Mouse (Mus musculus): ENCODE results near the gene Smg5.
A peak's percentile ranks its signal among the peaks of the same experiment; 100 is the strongest.
"Not testable (repeated sequence)": the region's sequence is repeated elsewhere in the genome, so short reads cannot be mapped to it uniquely, and the experiment has no call there.

The Smg5 gene

DNA sequence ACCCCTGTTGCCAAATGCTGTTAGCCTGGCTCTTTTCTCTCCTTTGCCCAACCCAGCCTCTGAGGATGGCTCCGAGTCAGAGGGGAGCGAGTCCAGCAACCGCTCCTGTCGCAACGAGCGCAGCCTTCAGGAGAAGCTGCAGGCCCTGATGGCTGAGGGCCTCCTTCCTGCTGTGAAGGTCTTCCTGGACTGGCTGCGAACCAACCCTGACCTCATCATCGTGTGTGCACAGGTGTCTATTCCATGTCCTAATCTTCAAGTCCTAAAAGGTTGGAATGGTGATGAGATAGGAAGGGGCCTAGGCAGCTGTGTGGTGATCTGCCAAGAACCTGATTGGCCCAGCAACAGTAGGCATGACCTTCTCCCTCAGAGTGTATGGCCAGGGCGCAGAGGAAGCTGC, 16.8 kb downstream of the Smg5 start:
- DNase-seq (ENCODE audit: inconsistent age in 2 of 2, low spot score in 1 of 2) = peak in 1 of 2 experiments; percentile 51

DNA sequence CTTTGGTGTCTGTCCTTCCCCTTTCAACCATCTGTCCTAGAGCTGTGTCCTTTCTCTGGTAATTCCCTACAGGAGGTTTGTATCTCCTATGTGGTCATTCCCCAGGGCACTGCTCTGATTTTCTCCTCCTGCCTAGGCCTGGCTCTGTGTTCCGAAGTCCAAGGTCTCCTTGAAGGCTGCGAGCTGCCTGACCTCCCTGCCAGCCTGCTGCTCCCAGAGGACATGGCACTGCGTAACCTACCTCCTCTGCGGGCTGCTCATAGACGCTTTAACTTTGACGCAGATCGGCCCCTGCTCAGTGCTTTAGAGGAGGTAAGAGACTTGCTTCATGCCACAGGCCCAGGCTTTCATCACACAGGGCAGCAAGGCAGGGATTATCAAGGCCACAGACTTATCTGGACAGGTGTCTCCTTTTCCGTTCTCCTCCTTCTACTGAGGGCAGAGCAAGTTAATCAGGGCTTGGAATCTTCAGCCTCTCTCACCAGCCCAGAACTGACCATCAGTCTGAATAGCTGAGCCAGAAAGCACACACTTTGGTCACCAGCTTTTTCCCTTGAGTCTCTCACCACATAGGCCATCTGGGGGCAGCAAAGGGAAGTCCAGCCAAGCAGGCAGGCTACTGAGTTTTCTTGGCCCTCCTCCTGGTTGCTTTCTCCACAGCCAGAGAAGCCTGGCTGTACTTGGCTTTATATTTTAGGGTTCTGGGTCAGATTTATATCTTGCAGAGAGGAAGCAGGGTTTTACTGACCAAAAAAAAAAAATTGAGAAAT, 18.5 kb downstream of the Smg5 start:
- peak; percentile 77 to 88 for DNase-seq (ENCODE audit: inconsistent age in 2 of 2, low spot score in 1 of 2)

DNA sequence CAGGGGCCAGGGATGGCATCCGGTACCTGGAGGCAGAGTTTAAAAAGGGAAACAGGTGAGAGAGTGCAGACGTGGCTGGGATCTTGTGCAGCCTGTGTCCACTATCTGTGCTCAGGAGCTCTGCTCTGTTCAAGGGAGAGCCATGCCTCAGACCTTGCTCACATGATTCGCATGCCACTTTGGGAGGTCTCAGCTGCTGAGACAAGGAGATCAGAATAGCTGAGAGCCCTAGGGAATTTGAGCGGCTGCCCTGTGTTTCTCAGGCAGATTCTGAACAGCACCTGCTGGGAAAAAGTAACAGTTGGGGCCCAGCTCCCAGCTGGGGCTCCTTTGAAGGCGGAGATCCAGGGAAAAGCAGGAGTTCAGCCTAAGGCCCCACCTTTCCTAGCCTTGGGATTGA, 23.5 kb downstream of the Smg5 start:
- no peak for DNase-seq (ENCODE audit: inconsistent age in 2 of 2, low spot score in 1 of 2)

DNA sequence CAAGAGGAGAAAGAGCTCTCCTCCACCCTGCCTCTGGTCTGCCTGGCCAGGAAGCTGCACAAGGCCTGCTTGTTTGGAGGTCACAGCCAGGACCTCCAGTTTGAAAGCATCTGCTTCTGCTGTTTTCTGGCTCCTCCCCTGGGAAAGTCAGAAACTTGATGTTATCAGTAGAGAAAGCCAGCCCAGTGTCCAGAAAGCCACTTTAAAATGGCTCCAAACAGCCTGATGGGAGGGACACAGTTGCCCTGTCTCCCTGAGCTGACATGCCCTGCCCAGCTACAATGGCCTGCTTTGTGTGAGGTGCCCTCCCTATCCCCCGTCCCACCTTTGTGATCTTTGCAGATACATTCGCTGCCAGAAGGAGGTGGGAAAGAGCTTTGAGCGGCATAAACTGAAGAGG, 23.9 kb downstream of the Smg5 start:
- no peak for DNase-seq (ENCODE audit: inconsistent age in 2 of 2, low spot score in 1 of 2)

DNA sequence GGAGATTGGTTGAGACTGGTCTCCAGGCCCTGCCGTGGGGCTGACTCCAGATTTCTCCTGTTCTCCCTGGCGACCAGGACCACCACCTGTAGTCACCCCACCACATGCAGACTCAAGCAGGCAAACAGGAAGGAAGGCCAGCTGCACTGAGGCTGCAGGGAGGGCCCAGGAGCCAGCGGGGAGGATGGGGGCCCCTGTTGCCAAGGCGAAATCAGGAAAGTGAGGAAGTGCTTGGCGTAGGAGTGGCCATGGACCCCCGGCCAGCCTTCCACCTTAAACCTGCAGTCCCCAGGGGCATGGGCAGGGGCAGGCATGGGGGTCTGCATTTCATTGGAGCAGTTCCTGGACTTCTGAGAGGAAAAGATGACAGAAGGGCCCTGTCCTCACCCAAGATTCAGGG, 25.0 kb downstream of the Smg5 start:
- DNase-seq (ENCODE audit: inconsistent age in 2 of 2, low spot score in 1 of 2) = no peak

DNA sequence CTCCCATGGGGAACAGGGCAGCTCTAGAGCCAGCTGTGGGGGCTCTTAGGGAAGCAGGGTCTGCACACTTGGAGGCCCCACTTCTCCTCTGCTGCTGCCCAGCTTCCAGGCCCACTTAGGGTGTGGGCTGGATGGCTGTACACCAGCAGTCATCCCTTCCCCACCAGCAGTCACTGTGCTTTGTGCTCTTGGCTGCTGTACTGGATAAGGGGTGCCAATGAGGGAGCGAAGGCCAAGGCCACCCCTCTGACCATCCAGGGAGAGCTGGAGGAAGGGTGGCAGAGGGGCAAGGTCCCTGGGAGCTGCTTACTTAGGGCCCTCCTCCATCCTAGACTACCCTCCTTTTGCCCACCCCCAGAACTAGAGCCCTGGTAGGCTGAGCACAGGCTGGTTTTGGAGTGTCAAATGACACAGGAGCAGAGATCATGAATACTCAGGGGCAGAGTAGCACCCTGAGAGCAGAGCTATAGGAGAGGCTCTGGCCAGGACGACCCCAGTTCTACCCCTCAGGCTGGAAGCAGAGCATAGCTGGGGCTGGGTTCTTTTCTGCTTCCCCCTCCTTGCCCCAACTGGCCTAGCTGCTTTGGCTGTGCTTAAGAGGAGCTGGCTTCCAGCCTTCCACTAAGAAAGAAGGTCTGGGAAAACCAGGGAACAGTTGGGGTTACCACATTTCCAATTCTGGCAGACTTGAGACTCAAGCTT, 25.7 kb downstream of the Smg5 start:
- DNase-seq (ENCODE audit: inconsistent age in 2 of 2, low spot score in 1 of 2) = no peak

DNA sequence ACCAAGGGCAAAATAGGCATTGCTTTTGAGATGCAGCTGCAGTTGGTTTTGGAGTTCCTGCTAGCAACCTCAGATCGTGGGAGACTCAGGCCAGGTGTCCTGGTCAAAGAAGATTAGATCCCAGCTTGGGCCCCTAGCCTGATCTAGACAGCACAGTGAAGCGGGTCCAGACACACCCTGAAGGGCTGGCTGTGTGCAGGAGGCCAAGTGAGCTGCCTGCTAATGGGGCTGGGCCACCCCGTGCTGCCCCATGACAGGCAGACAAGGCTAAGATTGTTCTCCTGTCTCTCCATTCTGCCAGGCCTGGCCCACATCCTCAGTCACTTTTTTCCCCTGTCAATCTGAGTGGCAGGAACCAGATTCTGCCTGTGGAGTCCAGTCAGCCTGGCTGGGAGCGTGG, 27.6 kb downstream of the Smg5 start:
- DNase-seq (ENCODE audit: inconsistent age in 2 of 2, low spot score in 1 of 2) = no peak

DNA sequence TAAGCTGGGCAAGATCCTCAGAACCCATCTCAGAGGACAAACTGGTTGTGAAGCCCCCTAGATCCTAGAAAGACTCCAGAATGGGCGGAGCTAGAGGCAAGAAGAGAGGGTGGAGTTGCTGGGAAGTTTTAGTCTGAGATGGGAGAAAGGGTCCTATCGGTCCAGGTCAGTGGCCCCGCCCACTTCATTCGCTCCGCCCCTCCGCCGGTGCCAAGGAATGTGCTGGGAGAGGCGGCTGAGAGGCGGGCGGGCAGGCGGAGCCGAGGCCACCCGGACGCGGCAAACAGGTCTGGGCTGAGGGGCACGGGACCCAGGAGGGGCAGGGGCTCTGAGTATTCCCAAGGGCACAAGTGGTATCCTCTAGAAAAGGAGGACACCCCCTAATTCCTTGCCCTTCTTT, 28.3 kb downstream of the Smg5 start, which contains the start of gene Paqr6:
TSS of gene Paqr6 (plus strand) at position 248 of the 400 bp plus-strand sequence.
- DNase-seq (ENCODE audit: inconsistent age in 2 of 2, low spot score in 1 of 2) = peak; percentile 60 to 76

DNA sequence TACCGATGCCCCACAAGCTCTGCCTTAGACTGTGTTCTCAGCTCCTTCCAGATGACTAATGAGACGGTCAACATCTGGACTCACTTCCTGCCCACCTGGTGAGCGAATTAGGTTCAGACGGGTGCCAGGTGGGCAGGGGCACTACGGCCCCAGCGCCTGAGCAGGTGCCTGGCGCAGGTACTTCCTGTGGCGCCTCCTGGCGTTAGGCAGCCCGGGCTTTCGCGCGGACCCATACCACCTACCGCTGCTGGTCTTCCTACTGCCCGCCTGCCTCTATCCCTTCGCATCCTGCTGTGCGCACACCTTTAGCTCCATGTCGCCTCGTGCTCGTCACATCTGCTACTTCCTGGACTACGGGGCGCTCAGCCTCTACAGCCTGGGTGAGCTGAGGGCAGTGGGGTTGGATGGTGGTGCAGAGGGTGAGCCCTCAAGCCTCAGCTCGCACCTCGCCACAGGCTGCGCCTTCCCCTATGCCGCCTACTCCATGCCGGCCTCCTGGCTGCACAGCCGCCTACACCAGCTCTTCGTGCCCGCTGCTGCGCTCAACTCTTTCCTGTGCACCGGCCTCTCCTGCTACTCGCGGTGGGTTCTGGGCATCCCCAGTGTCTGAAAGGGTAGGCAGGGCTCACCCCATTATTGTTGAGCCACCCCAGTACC, 29.8 kb downstream of the Smg5 start:
- DNase-seq (ENCODE audit: inconsistent age in 2 of 2, low spot score in 1 of 2) = no peak

DNA sequence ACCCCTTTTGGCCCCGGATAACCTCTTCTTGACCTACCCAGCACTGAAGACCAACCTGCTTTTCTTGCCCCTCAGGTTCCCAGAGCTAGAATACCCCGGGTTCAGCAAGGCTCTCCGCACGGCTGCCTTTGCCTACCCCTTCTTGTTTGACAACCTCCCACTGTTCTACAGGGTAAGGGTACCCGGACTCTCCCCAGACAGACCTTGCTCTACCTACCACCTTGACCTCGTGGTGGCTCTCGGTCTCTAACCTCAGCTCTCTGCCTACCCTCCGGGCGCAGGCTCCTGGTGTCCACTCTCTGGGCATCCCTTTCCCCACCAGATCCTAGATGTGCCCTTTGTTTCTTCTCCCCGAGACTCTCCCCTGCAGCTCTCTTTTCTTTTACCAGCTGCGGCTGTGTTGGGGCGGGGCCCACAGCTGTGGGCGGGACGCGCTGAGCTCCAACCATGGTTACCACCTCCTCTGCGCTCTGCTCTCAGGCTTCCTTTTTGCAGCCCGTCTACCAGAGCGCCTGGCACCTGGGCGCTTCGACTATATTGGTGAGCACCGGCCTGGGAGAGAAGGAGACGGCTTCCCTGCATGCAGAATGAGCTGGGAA, 30.9 kb downstream of the Smg5 start:
- DNase-seq (ENCODE audit: inconsistent age in 2 of 2, low spot score in 1 of 2) = peak; percentile 50 to 75

DNA sequence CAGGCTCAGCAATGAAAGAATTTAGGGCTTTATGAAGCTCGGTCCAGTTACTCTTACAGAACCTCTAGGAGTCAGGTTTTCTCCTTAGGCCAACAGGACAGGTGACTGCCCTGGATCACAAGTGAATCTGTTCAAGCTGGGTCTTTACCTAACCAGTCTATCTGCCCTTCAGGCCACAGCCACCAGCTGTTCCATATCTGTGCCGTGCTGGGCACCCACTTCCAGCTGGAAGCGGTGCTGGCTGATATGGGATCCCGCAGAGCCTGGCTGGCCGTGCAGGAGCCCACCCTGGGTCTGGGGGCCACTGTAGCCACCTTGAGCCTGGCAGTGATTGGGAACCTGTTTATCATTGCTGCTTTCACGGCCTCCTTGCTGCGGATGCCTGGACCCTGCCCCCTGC, 31.5 kb downstream of the Smg5 start:
- DNase-seq (ENCODE audit: inconsistent age in 2 of 2, low spot score in 1 of 2) = not testable (repeated sequence)

DNA sequence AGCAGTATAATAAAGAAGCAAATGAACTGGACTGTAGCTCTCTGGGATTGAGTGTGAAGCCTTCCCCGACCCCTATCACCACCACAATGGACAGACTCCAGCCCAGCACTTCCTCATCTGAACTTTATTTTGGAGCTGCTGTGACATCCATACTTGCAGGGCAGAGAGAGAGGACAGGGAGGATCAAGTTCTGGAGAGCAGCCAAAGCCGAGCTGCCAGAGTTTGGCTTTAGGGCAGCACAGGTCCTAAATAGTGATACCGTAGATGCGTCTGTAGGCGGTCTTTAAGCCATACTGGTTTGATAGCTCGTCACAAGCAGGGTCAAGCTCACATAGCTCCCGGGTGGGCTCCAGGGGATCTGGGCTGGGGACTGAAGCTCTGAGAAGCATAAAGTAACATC, 32.5 kb downstream of the Smg5 start:
- DNase-seq (ENCODE audit: inconsistent age in 2 of 2, low spot score in 1 of 2) = not testable (repeated sequence)

DNA sequence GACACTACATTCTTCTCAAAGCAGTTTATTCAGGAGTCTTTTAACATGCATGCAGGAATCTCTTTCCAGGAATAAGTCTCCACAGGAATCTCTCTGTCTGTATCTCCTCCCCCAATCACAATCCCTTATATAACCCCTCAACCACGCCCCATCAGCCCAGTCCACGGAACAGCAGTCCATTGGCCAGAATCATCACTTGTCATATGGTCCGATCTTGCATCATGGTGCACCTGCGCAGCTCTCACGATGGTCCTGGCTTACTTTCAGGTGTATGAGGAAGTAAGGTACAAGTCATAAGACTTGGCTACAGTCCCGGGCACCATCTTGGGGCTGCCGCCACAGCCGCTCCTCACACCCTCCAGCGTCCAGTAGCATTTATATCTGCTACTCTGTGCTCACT, 36.6 kb downstream of the Smg5 start, which contains the start of gene Bglap3:
TSS of gene Bglap3 (minus strand) at position 101 of the 400 bp plus-strand sequence.
- not testable (repeated sequence) for DNase-seq (ENCODE audit: inconsistent age in 2 of 2, low spot score in 1 of 2)

DNA sequence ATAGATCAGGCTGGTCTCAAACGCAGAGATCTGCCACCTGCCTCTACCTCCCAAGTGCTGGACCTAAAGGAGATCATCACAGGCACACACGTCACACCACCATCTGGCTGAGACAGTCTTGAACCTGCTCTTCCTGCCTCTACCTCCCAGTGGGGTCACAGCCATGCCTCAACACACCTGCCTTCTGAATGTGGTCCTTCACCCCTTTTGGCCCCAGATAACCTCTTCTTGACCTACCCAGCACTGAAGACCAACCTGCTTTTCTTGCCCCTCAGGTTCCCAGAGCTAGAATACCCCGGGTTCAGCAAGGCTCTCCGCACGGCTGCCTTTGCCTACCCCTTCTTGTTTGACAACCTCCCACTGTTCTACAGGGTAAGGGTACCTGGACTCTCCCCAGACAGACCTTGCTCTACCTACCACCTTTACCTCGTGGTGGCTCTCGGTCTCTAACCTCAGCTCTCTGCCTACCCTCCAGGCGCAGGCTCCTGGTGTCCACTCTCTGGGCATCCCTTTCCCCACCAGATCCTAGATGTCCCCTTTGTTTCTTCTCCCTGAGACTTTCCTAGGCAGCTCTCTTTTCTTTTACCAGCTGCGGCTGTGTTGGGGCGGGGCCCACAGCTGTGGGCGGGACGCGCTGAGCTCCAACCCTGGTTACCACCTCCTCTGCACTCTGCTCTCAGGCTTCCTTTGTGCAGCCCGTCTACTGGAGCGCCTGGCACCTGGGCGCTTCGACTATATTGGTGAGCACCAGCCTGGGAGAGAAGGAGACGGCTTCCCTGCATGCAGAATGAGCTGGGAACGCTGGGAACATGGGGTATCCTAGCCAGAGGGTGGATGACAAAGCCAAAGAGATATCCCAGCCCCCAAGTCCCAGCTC, 39.9 kb downstream of the Smg5 start:
- not testable (repeated sequence) for DNase-seq (ENCODE audit: inconsistent age in 2 of 2, low spot score in 1 of 2)

DNA sequence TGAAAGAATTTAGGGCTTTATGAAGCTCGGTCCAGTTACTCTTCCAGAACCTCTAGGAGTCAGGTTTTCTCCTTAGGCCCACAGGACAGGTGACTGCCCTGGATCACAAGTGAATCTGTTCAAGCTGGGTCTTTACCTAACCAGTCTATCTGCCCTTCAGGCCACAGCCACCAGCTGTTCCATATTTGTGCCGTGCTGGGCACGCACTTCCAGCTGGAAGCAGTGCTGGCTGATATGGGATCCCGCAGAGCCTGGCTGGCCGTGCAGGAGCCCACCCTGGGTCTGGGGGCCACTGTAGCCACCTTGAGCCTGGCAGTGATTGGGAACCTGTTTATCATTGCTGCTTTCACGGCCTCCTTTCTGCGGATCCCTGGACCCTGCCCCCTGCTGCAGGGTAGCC, 40.6 kb downstream of the Smg5 start:
- DNase-seq (ENCODE audit: inconsistent age in 2 of 2, low spot score in 1 of 2) = not testable (repeated sequence)

DNA sequence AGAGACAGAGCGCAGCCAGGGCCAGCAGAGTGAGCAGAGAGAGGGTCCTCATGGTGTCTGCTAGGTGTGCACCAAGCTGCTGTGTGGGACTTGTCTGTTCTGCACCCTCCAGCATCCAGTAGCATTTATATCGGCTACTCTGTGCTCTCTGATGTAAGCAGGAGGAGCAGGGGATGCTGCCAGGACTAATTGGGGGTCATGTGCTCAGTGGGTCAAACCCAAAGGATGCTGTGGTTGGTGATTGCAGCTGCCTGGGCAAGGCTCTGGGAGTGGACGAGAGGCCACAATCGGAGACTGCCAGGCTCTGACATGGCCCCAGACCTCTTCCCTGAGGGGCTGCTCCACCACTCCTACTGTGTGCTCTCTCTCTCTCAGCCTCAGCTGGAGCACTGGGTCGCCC, 42.5 kb downstream of the Smg5 start, which contains the start of gene Bglap2:
TSS of gene Bglap2 (minus strand) at position 101 of the 400 bp plus-strand sequence.
- not testable (repeated sequence) for DNase-seq (ENCODE audit: inconsistent age in 2 of 2, low spot score in 1 of 2)

DNA sequence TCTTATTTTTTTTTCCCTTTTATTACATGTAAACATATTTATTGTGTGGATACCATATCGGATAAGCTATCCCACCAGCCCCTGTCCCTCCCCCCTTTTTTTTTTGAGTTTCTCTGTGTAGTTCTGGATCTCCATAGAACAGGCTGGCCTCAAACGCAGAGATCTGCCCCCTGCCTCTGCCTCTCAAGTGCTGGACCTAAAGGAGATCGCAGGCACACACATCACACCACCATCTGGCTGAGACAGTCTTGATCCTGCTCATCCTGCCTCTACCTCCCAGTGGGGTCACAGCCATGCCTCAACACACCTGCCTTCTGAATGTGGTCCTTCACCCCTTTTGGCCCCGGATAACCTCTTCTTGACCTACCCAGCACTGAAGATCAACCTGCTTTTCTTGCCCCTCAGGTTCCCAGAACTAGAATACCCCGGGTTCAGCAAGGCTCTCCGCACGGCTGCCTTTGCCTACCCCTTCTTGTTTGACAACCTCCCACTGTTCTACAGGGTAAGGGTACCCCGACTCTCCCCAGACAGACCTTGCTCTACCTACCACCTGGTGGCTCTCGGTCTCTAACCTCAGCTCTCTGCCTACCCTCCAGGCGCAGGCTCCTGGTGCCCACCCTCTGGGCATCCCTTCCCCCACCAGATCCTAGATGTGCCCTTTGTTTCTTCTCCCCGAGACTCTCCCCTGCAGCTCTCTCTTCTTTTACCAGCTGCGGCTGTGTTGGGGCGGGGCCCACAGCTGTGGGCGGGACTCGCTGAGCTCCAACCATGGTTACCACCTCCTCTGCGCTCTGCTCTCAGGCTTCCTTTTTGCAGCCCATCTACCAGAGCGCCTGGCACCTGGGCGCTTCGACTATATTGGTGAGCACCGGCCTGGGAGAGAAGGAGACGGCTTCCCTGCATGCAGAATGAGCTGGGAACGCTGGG, 45.6 kb downstream of the Smg5 start:
- peak in 1 of 2 experiments; percentile 48 for DNase-seq (ENCODE audit: inconsistent age in 2 of 2, low spot score in 1 of 2)

DNA sequence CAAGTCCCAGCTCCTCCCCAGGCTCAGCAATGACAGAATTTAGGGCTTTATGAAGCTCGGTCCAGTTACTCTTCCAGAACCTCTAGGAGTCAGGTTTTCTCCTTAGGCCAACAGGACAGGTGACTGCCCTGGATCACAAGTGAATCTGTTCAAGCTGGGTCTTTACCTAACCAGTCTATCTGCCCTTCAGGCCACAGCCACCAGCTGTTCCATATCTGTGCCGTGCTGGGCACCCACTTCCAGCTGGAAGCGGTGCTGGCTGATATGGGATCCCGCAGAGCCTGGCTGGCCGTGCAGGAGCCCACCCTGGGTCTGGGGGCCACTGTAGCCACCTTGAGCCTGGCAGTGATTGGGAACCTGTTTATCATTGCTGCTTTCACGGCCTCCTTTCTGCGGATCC, 46.3 kb downstream of the Smg5 start:
- DNase-seq (ENCODE audit: inconsistent age in 2 of 2, low spot score in 1 of 2) = not testable (repeated sequence)

DNA sequence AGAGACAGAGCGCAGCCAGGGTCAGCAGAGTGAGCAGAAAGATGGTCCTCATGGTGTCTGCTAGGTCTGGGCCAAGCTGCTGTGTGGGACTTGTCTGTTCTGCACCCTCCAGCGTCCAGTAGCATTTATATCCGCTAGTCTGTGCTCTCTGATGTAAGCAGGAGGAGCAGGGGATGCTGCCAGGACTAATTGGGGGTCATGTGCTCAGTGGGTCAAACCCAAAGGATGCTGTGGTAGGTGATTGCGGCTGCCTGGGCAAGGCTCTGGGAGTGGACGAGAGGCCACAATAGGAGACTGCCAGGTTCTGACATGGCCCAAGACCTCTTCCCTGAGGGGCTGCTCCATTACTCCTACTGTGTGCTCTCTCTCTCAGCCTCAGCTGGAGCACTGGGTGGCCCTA, 48.3 kb downstream of the Smg5 start, which contains the start of gene Bglap:
TSS of gene Bglap (minus strand) at position 101 of the 400 bp plus-strand sequence.
- no peak for DNase-seq (ENCODE audit: inconsistent age in 2 of 2, low spot score in 1 of 2)

Measured in adrenal gland, adult (tissue).